Mouse (Mus musculus) cerebellum, adult 2 months (tissue): ENCODE data around the gene Fbxo44.

ENCODE experiments used
- CTCF ChIP-seq: fragments of 200-500 bp; IDR thresholded peaks from 2 replicates; pipeline ENCODE4 v1.5.1; 2011; ENCODE audit warnings: low read depth, mild to moderate bottlenecking, control low read depth, low read length, moderate library complexity, borderline replicate concordance; ENCODE audit not compliant: insufficient read depth
- POLR2A ChIP-seq: fragments of 200-500 bp; IDR thresholded peaks from 2 replicates; pipeline ENCODE4 v1.6.1; 2011; ENCODE audit warnings: low read length, control low read depth, borderline replicate concordance; ENCODE audit not compliant: insufficient read depth

GRCm38 (mm10) chr4:148109215-148109614 lies 51.1 kb downstream of the Fbxo44 start:
- TF ChIP-seq POLR2A (no peak), CTCF (no peak)
